Mouse (Mus musculus) mouse embryonic stem cell (cell line): Measurements from ENCODE around the gene Myadm.
"Not testable (repeated sequence)": the region's sequence is repeated elsewhere in the genome, so short reads cannot be mapped to it uniquely, and the experiment has no call there.

Source experiments
- in situ Hi-C, 2 experiments: fragments of 300-500 bp; cut with MboI; formaldehyde crosslinking; loops; 1 replicate in 1 of 2; 3 replicates in 1 of 2; pipeline ENCODE4 v1.14.3; 2019 to 2020; ENCODE audit warnings: low sequenced_read_pairs in 2 of 2, low pct_unique_long_range_greater_than_20kb in 1 of 2, mixed read lengths in 1 of 2; ENCODE audit not compliant: unreplicated experiment in 1 of 2

The Myadm gene

DNA sequence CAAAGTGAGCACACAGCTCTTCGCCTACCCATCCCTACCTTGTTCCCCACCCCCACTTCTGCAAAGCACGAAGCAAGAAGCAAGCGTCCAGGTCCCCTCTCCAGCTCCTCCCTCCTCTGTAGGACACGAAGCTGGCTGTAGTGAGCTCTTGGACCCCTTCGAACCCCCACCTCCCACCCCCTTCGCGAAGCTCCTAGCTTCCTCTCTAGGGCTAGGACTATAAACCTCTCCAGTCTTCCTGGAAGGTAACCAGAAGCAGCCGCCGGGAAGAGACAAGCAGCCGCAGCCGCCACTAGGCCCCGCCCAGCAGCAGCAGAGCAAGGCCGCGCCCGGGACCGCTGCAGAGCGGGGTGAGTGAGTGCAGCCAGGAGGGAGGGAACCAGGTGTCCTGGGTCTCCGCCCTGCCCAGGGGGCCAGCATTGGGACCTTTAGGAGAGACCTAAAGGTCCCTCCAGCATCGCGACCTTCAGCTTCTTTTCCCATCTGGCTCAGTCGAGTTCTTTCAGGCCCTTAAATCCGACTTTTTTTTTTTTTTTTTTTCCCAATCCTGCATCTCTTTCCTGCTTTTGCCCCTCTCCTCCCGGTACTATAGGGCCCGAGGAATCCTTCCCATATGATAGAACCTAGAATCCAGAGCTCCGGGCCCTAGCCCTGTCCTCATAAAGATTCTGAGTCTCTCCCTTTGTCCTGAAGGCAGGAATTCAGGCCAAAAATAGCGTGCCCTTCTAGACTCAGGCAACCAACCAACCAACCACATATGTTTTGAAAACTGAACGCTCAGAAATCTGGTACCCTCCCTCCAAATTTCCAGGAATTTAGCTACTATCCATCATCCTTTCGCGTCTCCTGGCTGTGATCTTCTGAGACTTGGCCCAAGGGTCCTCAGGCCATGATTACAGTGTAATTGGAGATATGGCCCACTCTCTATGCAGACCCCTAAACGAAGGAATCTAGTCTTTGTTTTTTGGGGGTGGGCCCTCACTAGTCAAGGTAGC, at the start of gene Myadm, which contains the start of gene Prkcg:
Gene Myadm, plus strand, starts transcription at position 105 of the 995 bp plus-strand sequence.
Gene Prkcg, plus strand, starts transcription at position 204 of the 995 bp plus-strand sequence.
- in situ Hi-C loops, result no loop called here

DNA sequence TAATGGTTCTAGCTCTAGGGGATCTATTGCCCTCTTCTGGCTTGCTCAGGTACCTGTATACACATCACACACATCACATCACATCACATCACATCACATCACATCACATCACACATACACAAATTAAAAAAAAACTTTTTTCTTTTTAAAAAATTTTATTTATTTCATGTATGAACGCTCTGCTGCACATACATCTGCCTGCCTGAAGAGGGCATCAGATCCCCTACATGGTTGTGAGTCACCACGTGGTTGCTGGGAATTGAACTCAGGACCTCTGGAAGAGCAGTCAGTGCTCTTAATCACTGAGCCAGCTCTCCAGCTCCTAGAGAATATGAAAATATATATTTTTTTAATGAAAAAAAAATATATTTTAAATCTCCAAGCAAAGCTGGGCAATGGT, 49.7 kb upstream of the Myadm start:
- in situ Hi-C loops, result no loop called here

DNA sequence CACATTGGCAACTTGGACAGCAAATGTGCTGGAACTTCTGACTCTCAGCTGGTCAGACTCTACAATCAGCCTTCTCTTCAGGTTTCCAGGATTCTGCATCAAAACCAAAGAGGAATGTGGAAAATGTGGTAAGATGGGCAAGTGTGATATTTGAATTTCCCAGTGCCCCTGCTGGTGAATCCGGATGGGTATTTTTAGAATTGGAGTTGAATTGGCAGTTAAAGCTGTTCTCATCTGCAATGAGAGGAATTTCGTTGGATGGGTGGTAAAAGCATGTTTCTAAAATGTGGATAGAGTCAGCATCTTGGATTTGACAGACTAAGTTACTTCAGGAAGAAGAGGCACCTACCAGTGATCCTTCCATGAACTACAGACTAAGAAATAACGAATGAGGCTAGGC, 28.2 kb upstream of the Myadm start:
- in situ Hi-C loops, result no loop called here

DNA sequence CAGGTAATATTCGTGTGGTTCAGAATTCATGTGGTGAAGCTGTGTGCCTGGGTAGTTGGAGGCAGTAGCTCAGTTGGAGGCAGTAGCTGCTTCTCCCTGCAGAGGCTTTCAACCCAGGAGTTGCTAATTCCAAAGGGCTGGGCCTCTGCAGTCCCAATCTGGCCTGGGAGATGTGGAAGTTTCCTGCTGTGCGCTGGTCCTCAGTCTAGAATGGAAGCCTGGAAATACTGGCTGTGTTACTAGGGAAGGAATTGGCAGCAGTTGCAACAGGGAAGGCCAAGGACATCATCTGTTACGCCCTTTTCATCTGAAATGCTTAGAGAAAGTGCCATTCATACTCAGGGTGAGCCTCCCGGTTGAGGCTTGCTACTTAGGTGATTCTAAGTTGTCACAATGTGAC, 27.4 kb upstream of the Myadm start:
- in situ Hi-C loops, result no loop called here

DNA sequence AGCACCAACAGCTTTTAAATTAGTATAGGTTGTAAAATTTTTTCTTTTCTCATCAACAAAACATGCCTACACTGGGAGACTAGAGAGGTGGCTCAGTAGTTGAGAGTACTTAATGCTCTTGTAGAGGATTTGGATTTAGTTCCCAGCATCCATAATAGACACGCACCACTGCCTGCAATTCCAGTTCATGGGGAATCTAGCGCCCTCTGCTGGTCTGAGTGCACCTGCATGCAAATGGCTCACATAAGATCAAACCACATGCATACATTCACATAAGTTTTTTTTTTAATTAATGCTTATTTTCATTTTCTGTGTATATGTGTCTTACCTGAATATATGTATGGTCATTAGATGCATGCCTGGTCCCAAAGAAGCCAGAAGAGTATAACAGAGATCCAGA, 26.1 kb upstream of the Myadm start:
- in situ Hi-C loops, result no loop called here

DNA sequence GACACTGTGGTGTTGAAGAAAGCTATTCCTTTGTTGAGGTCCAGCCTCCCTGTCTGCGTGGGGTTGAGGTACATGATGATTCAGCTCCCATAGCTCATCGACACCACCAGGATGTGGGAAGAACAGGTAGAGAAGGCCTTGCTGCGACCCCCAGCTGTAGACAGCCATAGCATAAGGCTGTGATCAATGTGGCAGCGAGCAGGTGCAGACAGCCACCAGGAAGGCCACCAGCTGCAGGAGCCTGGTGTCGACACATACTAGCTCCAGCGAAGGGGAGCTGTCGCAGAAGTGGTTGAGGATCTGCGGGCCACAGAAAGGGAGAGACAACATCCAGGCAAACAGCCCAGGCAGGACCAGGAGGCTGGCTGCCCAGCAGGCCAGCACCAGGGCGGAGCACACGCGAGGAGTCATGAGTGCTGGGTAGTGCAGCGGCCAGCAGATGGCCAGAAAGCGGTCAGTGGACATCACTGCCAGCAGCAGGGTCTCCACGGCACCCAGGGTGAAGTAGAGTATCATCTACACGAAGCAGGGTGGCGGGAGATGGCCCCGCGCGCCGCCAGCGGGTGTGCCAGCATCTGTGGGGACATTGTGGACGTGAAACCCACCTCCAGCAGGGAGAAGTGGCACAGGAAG, 24.4 kb upstream of the Myadm start:
- in situ Hi-C loops, result no loop called here

DNA sequence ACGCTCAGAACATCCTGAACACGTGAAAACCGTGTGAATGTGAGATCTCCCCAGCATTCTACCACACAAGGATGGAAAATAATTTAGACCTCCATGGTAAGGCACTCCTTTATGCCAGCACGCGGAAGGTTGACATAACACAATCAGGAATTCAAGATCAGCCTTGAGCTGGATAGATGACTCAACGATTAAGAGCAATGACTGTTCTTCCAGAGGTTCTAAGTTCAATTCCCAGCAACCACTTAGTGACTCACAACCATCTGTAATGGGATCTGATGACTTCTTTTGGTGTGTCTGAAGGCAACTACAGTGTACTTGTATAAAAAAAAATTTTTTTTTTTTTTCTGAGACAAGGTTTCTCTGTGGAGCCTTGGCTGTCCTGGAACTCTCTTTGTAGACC, 23.6 kb upstream of the Myadm start:
- in situ Hi-C loops, result no loop called here

DNA sequence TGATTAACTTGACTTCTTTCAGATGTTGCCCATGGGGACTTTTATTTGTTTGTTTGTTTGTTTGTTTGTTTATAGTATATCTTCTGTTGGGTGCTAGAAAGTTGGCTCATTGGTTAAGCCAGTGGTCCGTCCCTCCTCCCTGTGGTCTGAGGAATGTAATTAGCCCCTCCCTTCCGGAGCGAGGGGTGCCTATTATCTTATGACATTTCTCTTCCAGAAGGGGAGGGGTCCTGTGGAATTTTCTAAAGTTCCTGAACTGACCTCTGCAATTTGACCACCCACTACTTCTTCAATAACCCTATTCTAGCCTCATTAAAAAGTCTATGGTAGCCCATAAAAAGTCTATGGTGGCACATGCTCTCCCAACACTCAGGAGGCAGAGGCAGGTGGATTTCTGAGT, 21.6 kb upstream of the Myadm start:
- in situ Hi-C loops, result no loop called here

DNA sequence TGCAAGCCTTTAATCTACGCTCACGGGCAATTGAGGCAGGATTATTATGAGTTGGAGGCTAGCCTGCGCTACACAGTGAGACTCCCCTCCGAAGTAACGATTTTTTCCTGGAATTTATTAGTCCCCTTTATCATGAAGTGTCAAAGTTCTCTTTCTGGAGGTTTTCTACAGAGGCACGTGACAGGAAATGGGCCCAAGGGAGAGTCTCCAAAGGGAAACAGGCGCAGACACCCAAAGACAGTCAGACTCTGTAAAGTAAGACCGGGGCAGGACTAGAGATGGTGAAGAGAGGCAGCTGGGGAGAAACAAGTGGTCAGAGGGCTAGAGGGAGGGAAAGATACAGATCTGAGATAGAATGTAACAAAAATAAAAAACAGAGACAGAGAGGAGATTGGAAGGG, 21.0 kb upstream of the Myadm start:
- in situ Hi-C loops, result no loop called here

DNA sequence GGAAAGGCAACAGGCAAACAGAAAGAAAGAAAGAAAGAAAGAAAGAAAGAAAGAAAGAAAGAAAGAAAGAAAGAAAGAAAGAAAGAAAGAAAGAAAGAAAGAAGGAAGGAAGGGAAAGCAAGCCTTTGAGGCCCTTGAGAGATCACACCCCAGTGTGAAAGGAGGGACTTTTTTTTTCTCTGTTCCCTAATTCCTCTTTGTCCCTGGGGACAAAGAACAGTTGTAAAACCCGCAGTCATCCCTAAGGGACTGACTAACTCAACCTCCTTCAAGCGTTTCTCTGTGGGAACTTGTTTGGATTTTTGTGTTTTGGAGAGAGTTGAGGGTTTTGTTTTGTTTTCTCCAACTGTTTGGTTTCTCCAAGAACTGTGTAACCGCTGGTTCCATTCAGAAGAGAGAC, 20.6 kb upstream of the Myadm start:
- in situ Hi-C loops, result no loop called here

DNA sequence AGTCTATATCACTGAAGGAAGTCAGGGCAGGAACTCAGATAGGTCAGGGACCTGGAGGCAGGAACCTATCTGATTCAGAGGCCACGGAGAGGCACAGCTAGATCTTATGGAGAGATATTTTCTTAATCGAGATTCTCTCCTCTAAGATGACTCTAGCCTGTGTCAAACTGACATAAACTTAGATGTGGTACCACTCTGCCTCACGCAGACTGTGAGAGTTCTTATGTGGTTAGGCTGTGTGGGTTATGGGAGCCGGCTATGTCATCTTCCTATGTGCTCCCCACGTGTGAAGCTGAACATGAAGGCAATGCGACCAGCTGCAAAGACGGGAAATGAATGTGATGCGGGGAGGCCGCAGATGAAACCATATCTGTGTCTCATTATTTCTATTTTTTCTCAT, 16.7 kb upstream of the Myadm start:
- in situ Hi-C loops, result no loop called here

DNA sequence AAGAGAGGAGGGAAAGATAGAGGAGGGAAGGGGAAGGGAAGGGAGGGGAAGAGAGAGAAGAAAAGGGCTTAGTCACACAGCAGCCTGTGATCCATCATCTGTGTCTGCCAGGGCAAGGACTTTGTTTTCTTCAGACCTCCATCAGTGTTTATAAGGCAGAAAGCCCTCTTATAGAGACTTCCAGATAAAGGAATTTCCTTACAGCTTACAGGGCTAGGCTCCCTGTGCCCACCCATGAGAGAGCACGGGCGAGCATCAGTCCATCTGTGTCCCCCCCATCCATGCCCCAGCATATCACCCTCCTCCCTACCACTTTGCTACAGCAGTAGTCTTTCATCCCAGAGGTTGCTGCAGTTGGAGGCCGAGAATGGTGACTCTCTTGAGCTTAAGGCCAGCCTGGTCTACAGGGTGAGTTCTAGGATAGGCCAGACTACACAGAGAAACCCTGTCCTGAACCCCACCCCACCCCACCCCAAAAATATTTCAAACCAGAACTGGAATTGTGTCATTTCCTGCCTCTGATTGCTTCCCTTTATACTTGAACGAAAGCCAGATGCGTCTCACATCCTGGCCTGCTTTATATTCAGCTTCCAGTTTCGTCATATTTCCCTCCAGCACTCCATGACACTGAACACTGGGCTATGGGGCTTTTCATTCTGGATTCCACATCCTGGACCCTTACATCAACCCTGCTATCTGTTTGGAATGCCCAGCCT, 13.3 kb upstream of the Myadm start:
- in situ Hi-C loops, result no loop called here

DNA sequence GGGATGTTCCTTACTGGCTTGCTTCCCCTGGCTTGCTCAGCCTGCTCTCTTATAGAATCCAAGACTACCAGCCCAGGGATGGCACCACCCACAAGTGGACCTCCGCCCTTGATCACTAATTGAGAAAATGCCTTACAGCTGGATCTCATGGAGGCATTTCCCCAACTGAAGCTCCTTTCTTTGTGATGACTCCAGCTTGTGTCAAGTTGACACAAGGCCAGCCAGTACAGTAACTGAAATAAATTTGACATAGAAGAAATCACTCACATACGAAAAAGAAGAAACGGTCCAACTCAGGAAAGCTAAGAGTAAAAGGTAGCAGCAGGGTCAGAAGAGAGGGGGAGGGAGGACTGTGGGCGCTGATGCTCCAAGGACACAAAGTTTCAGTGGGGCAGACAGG, 12.1 kb upstream of the Myadm start:
- in situ Hi-C loops, result not testable (repeated sequence)

DNA sequence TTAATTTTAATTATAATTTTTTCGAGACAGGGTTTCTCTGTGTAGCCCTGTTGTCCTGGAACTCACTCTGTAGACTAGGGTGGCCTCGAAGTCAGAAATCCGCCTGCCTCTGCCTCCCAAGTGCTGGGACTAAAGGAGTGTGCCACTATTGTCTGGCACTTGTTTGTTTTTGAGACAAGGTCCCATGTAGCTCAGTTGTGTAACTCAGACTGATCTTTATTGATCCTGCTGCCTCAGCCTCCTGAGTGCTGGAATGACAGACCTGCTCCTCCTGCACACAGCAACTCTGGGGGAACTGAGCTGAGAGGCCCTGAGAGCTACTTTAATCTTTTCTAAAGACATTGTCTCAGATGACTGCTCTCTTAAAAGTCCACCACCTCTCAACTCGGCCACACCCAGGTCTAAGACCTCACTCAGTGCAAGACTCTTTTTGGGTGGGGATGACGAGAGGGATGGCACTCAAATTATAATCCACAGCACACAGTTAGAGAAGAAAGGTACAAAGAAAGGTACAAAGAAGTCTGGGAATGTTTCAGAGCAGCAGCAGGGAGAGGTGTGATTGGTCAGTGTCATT, 8.7 kb upstream of the Myadm start:
- in situ Hi-C loops, result no loop called here

DNA sequence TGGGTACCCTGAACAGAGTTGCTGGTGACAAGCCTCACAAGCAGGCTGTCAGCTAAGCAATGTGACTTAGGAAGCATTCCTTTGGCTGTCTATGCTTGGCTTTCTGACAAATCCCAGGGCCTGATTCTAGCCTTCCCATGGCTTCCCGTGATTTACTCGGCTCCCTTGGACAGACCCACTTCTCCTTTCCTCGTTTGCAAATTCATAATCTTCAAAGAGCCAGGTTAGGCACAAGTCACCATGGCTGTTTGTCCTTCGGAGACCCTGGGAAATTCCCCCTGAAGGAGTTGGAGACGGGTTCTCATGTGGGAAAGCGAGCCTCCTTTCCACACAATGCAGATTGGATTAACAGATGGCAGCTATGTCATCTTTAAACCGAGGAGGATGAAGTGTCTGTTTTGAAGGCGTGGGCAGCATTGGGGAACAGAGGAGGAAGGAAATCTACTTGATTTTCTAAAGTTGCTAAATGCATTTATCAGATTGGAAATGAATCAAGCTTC, 8.2 kb upstream of the Myadm start:
- in situ Hi-C loops, result no loop called here

DNA sequence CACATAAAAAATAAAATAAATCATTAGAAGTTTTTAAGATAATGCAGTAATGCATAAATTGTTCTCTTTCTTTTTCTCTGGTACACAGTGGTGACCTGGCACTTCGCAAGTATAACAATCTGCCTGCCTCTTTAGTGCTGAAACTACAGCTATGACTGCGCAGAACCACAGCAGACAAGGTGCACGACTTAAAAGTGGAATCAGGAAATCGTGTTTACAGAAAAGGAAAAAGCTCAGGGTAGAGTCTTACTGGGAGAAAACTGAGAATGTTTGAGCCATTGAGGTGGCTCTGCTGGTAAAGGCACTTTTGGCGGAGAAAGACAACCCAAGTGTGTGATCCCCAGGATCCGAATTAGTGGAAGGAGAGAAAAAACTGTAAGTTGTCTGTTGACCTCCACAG, 7.1 kb upstream of the Myadm start:
- in situ Hi-C loops, result no loop called here

DNA sequence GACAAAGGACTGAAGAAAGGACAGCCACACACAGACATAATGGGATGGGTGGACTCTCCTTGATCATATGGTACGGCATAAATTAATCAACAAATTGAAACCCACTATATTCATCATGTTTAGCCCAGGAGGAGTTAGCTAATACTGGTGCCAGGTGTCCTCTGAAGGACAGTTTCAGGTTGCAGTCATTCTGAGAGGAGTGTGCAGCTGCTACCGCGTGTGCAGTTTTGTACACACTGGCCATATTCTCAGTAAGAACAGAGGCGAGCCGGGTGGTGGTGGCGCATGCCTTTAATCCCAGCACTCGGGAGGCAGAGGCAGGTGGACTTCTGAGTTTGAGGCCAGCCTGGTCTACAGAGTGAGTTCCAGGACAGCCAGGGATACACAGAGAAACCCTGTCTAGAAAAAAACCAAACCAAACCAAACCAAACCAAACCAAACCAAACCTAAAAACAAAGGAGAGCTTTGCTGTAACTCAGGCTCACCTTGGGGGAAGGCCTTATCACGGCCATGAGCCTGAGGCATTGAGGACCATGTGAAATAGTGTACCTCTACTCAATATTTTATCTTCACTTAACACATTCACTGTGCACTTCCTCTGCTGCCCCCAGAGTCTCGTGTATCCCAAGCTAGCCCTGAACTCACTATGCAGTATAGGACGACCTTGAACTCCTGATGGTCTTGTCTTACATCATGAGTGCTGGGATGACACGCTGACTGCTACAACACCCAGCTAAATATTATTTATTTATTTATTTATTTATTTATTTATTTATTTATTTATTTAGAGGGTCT, 5.6 kb upstream of the Myadm start:
- in situ Hi-C loops, result no loop called here

DNA sequence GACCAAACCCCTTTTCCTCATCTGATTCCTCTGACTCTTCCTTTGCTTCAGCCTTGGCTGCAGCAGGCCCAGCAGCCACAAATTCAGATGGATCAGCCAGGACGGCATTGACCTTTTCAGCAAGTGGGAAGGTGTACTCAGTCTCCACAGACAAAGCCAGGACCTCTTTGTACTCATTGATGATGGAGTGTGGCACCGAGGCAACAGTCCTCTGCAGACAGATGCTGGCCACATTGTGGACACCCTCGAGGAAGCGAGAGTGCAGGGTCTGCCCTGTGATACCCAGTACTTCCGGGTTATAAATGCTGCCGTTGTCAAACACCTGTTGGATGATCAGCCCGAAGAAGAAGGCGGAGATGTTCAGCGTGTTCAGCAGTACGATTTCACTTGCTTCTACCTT, 4.3 kb upstream of the Myadm start:
- in situ Hi-C loops, result no loop called here
